Mouse (Mus musculus) megakaryocyte, embryonic 14.5 days (primary cell): Measurements from ENCODE around the gene Nanos2.

Experiments
- FLI1 ChIP-seq: IDR thresholded peaks from 2 replicates; pipeline ENCODE4 v1.6.1; 2012; ENCODE audit warnings: low read length, inconsistent platforms, mixed read lengths
- GATA1 ChIP-seq: IDR thresholded peaks from 3 replicates; pipeline ENCODE4 v1.6.1; 2012; ENCODE audit warnings: mixed read lengths, low read length, inconsistent platforms, borderline replicate concordance

- no peak for TF ChIP-seq GATA1
- no peak for TF ChIP-seq FLI1
These were observed 28.8 kb upstream of the Nanos2 start for GRCm38 (mm10) chr7:18958384-18958766.
